Mouse (Mus musculus) erythroblast, embryonic 14.5 days (primary cell): ENCODE data around the gene Wdfy3.

Source experiments
- GATA1 ChIP-seq: IDR thresholded peaks from 2 replicates; pipeline ENCODE4 v1.6.1; 2012; ENCODE audit warnings: low read length, inconsistent platforms, mixed read lengths
- TAL1 ChIP-seq: IDR thresholded peaks from 3 replicates; pipeline ENCODE4 v1.6.1; 2012; ENCODE audit warnings: low read length, inconsistent platforms, mixed read lengths

DNA sequence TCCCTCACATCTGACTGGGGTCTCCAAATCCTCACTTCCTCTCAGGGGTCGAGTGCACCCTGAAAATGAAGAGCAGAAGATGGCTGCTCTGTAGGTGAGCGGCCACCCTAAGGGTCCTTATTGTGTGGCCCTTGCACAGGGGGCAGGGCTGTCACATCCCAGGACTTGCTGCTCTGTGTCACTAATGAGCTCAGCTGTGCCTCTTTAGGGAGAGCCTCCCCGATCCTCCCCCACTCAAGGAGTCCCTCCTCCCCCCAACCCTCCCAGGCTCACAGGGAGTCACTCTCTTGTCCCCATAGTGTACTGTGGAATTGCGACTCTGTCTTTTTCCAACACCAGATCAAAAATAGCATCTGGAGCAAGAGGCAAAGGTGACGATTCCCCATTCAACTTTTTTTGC, 75.7 kb downstream of the Wdfy3 start:
- TF ChIP-seq GATA1 (no peak), TAL1 (no peak)
